Mouse (Mus musculus) heart, embryonic 13.5 days (tissue): Measurements from ENCODE around the gene Slc7a8. TPM values are rescaled to one million over a fixed set of nuclear protein-coding genes. Genes with fewer than 3 reads are reported as not detected.

Experiments
- ATAC-seq: fragments of 200-750 bp; cut with Nextera tagmentation; 2 replicates; pipeline ENCODE4 v1.8.0; 2017; ENCODE audit warnings: moderate TSS enrichment; ENCODE audit not compliant: insufficient number of reproducible peaks, low FRiP score, low TSS enrichment; ENCODE audit errors: extremely low read depth
- H3K27ac ChIP-seq: fragments of 300-500 bp; sonication (generic); replicated peaks from 2 replicates; pipeline ENCODE4 v1.5.1; 2015; ENCODE audit warnings: moderate library complexity, mild to moderate bottlenecking, inconsistent platforms
- H3K27me3 ChIP-seq: fragments of 300-500 bp; sonication (generic); replicated peaks from 2 replicates; pipeline ENCODE4 v1.6.1; 2015; ENCODE audit warnings: mild to moderate bottlenecking, inconsistent platforms
- H3K36me3 ChIP-seq: fragments of 300-500 bp; sonication (generic); 2 replicates; pipeline ENCODE4 v1.6.1; 2015; ENCODE audit warnings: mild to moderate bottlenecking, inconsistent platforms
- H3K4me1 ChIP-seq: fragments of 300-500 bp; sonication (generic); 2 replicates; pipeline ENCODE4 v1.6.1; 2015; ENCODE audit warnings: inconsistent platforms
- H3K4me2 ChIP-seq: fragments of 300-500 bp; sonication (generic); 2 replicates; pipeline ENCODE4 v1.6.1; 2015; ENCODE audit warnings: inconsistent platforms, mild to moderate bottlenecking, moderate library complexity
- H3K4me3 ChIP-seq: fragments of 300-500 bp; sonication (generic); 2 replicates; pipeline ENCODE4 v1.5.1; 2015; ENCODE audit warnings: moderate library complexity, mild to moderate bottlenecking, inconsistent platforms
- H3K9ac ChIP-seq: fragments of 300-500 bp; sonication (generic); 2 replicates; pipeline ENCODE4 v1.6.1; 2015; ENCODE audit warnings: inconsistent platforms, mild to moderate bottlenecking, moderate library complexity
- H3K9me3 ChIP-seq: fragments of 300-500 bp; sonication (generic); 2 replicates; pipeline ENCODE4 v1.6.1; 2016; ENCODE audit warnings: inconsistent platforms
- whole genome bisulfite sequencing: fragments of 180-500 bp; shearing (Covaris S2); methylation state at CpG from one replicate; pipeline ENCODE4 v1.1.7; 2015; ENCODE audit warnings: mixed read lengths; 5-methylcytosine and 5-hydroxymethylcytosine counted together
- polyA plus RNA-seq: library from polyadenylated mRNA; unstranded; fragments of >200 nt; fragmentation: Nextera tagmentation; extraction: Ambion mirVana; gene quantifications from 2 replicates; pipeline ENCODE4 v1.2.1, GENCODE M21; 2015

Gene Slc7a8
- polyA plus RNA-seq, 1 experiment from 2014 or later = 3.4 TPM

DNA sequence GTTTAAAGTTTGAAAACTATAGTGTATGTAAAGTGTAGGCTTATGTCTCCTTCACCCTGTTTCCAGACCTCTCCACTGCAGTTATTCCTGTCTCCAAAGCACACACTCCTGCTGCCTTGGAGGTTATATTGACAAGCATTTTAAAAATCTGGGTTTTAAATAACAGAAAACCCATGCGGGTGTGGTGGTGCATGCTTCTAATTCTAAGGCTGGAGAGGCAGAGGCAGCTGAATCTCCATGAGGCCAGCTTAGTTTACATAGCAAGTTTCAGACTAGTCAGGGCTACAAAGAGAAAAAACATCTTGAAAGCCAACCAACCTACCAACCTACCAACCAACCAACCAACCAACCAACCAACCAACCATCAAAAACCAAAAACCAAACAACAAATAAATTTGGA, 66.3 kb downstream of the Slc7a8 start:
- WGBS = 58% methylated on average over 1 of the region's 1 CpGs
- ATAC-seq = no peak
- H3K4me2 ChIP-seq = 0 out of 2 replicates have a peak overlapping the region, but pooled peaks have one; percentile 88

DNA sequence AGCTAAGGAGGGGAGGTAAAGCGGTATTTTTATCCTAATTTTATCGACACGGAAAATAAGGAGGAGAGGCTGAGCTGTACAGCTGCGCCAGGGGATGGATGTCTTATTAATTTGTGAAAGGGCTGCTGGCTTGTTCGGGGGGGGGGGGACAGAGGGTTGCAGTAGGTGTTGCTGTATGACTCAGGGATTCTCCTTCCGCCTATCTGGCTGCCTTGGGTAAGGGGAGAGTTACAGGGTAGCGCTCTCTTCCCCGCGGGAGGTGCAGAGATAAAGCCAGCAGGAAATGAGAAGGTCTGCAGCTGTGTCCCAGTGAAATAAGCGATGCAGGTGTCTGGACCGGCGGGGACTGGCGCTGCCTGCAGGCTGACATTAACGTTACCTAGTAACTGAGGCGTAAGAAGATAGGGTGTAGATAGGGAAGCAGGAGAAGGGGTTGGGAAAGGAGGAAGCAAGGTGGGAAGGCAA, 67.1 kb downstream of the Slc7a8 start:
- H3K36me3 ChIP-seq = no peaks in the 10 kb centered on the region
- peaks cover 17% of the 10 kb centered on the region for H3K4me1 ChIP-seq
- H3K4me3 ChIP-seq = peak overlapping the region; percentile 46
- H3K4me2 ChIP-seq = peak overlapping the region; percentile 88
- ATAC-seq = 0 out of 2 replicates have a peak, but pooled peaks have one; percentile 51
- H3K9me3 ChIP-seq = no peaks in the 10 kb centered on the region
- peaks cover 18% of the 10 kb centered on the region; the same call in 1 of the 2 replicates for H3K27me3 ChIP-seq
- H3K27ac ChIP-seq = no peak overlapping the region
- 4% methylated on average over 15 of the region's 15 CpGs for WGBS
- peak overlapping the region; percentile 67 for H3K9ac ChIP-seq

More for the DNA sequence above, 66.3 kb downstream of the Slc7a8 start:
- no peaks in the 10 kb centered on the region for H3K9me3 ChIP-seq
- H3K27me3 ChIP-seq = peaks cover 11% of the 10 kb centered on the region; the same call in 1 of the 2 replicates
- H3K9ac ChIP-seq = no peak overlapping the region
- peaks cover 17% of the 10 kb centered on the region for H3K4me1 ChIP-seq
- H3K27ac ChIP-seq = no peak overlapping the region
- H3K4me3 ChIP-seq = no peak overlapping the region
- no peaks in the 10 kb centered on the region for H3K36me3 ChIP-seq

DNA sequence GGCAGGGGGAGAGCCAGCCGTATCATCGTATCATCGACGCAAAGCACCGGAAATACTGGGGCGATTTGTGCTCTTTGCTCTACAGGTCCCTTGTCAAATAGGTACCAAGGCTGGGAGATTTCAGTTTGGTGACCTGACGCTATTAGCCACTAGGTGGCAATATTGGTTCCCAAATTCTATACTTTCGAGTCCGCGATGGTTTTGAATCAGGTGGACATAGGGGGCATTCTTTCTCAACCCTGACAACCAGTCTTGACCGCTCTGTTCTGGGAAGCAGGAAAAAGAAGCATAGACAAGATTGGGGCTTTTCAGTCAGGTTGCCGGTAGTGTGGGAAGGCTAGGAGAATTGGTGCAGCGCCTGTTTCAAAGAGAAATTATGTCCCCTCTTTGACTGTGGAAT, 67.6 kb downstream of the Slc7a8 start:
- Histone ChIP-seq H3K27ac (no peak overlapping the region), H3K27me3 (peaks cover 20% of the 10 kb centered on the region; the same call in 1 of the 2 replicates), H3K36me3 (no peaks in the 10 kb centered on the region), H3K4me2 (peak overlapping the region; percentile 88), H3K9ac (peak overlapping the region; percentile 67), H3K4me1 (peaks cover 17% of the 10 kb centered on the region), H3K4me3 (peak overlapping the region; percentile 46), H3K9me3 (no peaks in the 10 kb centered on the region)
- ATAC-seq = no peak; the same call in 1 of the 2 replicates
- WGBS = under 1% methylated on average over 13 of the region's 13 CpGs

DNA sequence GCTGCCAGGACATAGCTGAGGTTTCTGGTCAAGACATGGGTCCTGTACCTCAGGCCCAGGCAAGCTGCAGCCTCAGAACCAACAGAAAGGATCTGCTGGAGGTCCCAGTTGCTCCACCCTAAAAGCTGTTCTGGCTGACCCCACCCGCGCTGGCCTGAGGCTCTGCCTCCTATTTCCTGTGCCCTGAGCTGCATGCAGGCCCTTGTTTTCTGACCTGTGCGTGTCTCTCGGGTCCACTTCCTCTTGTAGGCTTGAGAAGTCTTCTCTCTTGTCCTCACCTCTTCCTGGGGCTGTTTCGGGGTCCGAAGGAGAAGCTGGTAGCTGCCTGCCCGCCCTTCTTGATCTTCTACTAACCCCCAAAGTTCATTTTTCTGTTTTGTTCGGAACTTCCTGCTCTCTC, 68.9 kb downstream of the Slc7a8 start:
- WGBS = 63% methylated on average over 8 of the region's 8 CpGs
- no peak overlapping the region for H3K4me2 ChIP-seq
- H3K4me3 ChIP-seq = no peak overlapping the region
- H3K27ac ChIP-seq = no peak overlapping the region
- ATAC-seq = no peak
- H3K27me3 ChIP-seq = peaks cover 20% of the 10 kb centered on the region; the same call in 1 of the 2 replicates
- H3K9ac ChIP-seq = no peak overlapping the region
- peaks cover 17% of the 10 kb centered on the region for H3K4me1 ChIP-seq
- H3K36me3 ChIP-seq = no peaks in the 10 kb centered on the region
- no peaks in the 10 kb centered on the region for H3K9me3 ChIP-seq

DNA sequence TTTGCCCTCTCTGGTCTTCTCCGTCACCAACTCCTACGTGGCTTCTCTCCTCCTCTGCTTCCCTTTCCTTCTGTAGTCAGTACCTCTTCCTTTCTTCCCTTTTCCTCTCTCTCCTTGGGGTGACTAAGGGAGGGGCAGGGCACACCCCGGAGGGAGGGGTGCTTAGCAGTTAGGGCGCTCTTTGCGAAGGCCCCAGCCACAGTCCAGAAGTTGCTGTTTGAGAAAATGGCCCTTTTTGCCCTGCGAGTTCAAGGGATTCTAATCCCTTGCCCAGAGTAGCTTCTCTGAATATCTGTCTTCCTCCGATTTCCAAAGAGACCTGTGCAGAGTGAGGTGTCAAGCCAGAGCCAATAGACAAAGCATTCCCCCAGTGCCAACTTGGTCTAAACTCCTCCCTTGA, 69.7 kb downstream of the Slc7a8 start, which contains the start of gene Cebpe:
Cebpe (minus strand) TSS at position 101 of the 400 bp plus-strand sequence.
- Histone ChIP-seq H3K36me3 (no peaks in the 10 kb centered on the region), H3K4me3 (no peak within 1 kb of the TSS), H3K4me2 (no peak within 1 kb of the TSS), H3K27ac (no peak within 1 kb of the TSS), H3K9me3 (no peaks in the 10 kb centered on the region), H3K9ac (no peak within 1 kb of the TSS), H3K4me1 (peaks cover 25% of the 10 kb centered on the region), H3K27me3 (peaks cover 20% of the 10 kb centered on the region; the same call in 1 of the 2 replicates)
- 81% methylated on average over 7 of the region's 7 CpGs for WGBS
- no peak for ATAC-seq

DNA sequence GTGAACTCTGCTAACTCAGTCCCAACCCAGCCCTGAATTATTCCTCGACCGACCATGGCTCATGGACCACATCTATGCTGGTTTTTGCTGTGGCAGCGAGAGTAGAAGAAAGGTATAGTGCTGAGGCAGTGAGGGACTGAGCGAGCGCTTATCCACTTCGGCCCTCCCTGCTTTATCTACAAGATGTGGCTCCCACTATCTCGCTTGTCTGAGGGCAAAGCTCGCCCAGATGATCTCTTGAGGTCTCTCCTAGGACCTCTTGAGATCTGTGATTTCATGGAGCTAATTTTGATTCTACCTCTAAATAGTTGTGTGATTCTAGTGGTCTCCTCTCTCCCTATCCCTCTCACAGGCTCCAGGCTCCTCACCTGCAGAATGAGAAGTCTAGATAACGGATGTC, 72.7 kb downstream of the Slc7a8 start:
- no peak for ATAC-seq
- Histone ChIP-seq H3K36me3 (no peaks in the 10 kb centered on the region), H3K9ac (no peak overlapping the region), H3K4me2 (no peak overlapping the region), H3K27me3 (peaks cover 20% of the 10 kb centered on the region; the same call in 1 of the 2 replicates), H3K4me3 (no peak overlapping the region), H3K27ac (no peak overlapping the region), H3K4me1 (peaks cover 30% of the 10 kb centered on the region), H3K9me3 (no peaks in the 10 kb centered on the region)
- 71% methylated on average over 9 of the region's 9 CpGs for WGBS

DNA sequence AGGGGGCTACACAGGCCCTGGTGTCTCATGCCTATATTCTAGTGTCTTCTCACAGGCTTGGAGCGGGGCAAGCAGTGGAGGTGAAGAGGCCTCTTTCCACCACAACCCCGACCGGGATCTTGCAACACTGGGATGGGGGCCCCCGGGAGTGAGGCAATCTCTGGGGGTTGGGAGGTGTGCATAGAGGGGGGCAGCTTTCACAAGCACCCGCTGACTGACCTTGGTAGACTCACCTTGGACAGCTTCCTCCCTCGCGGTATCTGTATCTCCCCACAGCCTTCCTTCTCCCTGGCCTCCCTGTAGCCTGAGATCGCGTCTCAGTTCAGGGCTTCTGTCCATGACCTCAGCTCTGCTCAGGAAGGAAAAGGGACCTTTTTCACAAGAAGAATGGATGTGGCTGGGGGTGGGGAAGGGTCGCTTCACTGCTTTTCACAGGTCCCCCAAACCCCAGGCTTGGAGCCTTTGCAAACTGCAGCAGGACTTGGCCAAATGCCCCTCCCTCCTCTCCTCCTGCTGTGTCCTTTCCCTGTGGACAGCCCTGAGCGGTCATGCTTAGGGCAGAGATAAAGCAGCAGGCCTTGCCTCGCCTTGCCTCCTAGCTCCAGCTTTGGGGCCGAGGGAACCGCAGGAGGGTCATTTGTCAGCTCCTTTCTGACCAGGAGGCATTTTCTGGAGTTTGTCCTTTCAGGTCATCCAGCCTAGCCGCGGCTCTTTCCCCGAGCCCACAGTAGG, 75.0 kb downstream of the Slc7a8 start:
- 26% methylated on average over 17 of the region's 17 CpGs for WGBS
- Histone ChIP-seq H3K27ac (peak overlapping the region; percentile 62), H3K9ac (peak overlapping the region; percentile 57)

DNA sequence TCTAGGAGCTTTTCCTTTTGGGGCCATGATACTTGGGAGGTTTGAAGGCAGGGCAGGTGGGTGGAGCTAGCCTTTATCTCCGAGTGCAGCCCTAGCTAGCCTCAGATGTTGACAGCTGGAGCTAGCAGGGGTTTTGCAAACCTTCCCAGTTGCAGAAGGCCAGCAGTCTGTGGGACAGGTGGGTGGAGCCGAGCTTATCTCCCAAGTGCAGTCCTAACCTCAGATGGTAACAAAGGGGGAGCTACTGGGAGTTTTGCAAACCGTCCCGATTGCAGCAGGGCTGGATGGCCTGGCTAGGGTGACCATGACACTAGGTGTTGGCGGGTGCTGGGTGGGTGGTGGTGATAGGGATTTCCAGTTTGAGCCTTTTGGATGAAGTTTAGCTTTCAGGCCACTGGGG, 75.9 kb downstream of the Slc7a8 start:
- H3K9me3 ChIP-seq = no peaks in the 10 kb centered on the region
- H3K9ac ChIP-seq = no peak overlapping the region
- peaks cover 27% of the 10 kb centered on the region for H3K4me1 ChIP-seq
- no peak overlapping the region for H3K4me3 ChIP-seq
- peak overlapping the region; percentile 62 for H3K27ac ChIP-seq
- peak; percentile 81 for ATAC-seq
- H3K27me3 ChIP-seq = peaks cover 32% of the 10 kb centered on the region; the same call in 1 of the 2 replicates
- 15% methylated on average over 5 of the region's 5 CpGs for WGBS
- peak overlapping the region; percentile 43; the same call in 1 of the 2 replicates for H3K4me2 ChIP-seq
- no peaks in the 10 kb centered on the region for H3K36me3 ChIP-seq

More for the DNA sequence above, 75.0 kb downstream of the Slc7a8 start:
- peaks cover 25% of the 10 kb centered on the region for H3K4me1 ChIP-seq
- peak overlapping the region; percentile 43 for H3K4me2 ChIP-seq
- no peaks in the 10 kb centered on the region for H3K9me3 ChIP-seq
- H3K27me3 ChIP-seq = peaks cover 35% of the 10 kb centered on the region; the same call in 1 of the 2 replicates
- H3K36me3 ChIP-seq = no peaks in the 10 kb centered on the region
- no peak for ATAC-seq
- H3K4me3 ChIP-seq = no peak overlapping the region

DNA sequence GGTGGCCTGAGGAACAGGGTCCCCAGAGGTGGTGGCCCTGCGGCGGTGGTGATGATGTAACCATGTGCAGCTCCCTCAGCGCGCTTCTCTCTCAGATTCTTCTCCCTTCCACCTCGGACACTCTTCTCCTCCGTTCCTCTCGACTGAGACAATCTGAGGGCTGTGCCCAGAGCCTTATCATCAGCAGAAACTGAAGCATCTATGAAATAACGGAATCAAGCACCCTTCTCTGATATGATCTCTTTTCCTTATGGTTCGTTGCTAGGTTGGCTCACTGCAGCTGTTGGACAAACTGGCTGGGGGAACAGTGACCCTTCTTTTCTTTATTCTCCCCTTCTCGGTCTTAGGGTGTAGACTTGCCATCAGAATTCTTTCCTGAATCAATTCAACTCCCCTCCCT, 78.5 kb downstream of the Slc7a8 start:
- ATAC-seq = no peak
- Histone ChIP-seq H3K9ac (no peak overlapping the region; the same call in 1 of the 2 replicates), H3K9me3 (no peaks in the 10 kb centered on the region), H3K4me2 (no peak overlapping the region), H3K36me3 (no peaks in the 10 kb centered on the region), H3K4me3 (no peak overlapping the region), H3K27ac (no peak overlapping the region), H3K4me1 (peaks cover 32% of the 10 kb centered on the region), H3K27me3 (peaks cover 23% of the 10 kb centered on the region; the same call in 1 of the 2 replicates)
- WGBS = 54% methylated on average over 10 of the region's 10 CpGs

DNA sequence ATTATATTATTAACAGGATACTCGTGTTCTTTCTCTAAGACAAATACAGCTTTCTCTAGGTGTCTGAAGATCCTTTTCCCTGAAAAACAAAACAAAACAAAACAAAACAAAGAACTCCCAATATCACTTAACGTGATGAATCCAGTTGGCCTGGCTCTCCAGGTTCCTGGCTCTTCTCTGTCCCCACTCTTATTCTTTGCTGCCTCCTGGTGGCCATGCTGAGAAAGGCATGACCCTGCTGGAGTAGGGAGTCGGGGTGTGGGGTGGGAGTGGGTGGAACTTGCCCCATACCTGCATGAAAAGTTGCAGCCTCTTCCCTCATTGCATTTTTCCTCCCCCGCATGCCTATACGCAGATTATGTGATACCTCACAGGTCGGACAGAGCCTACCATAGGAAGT, 80.4 kb downstream of the Slc7a8 start:
- peak overlapping the region; percentile 34; the same call in 1 of the 2 replicates for H3K4me2 ChIP-seq
- H3K4me3 ChIP-seq = no peak overlapping the region
- H3K9ac ChIP-seq = no peak overlapping the region
- peaks cover 17% of the 10 kb centered on the region for H3K4me1 ChIP-seq
- no peak for ATAC-seq
- no peaks in the 10 kb centered on the region for H3K9me3 ChIP-seq
- H3K27me3 ChIP-seq = peaks cover 25% of the 10 kb centered on the region; the same call in 1 of the 2 replicates
- 9% methylated on average over 6 of the region's 6 CpGs for WGBS
- H3K36me3 ChIP-seq = no peaks in the 10 kb centered on the region
- H3K27ac ChIP-seq = no peak overlapping the region

DNA sequence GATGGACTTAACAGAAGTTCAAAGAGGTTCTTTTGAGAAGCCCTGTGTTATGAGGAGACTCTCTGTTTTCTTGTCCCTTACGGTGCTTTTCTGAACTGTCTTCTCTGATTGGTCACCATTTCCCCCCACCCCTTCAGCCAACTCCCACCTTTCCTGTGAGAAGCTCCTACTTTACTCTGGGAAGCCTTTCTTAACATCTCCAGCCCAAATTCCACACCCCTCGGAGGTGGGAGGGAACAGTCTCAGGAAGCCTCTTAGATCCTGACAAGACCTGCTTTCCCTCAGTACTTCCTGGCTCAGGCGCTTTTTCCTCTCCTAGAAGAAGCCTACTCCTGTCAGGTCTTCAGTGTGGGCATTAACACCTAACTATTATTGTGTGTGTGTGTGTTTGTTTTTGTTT, 82.2 kb downstream of the Slc7a8 start:
- H3K36me3 ChIP-seq = no peaks in the 10 kb centered on the region
- peaks cover 25% of the 10 kb centered on the region; the same call in 1 of the 2 replicates for H3K27me3 ChIP-seq
- H3K4me3 ChIP-seq = no peak overlapping the region
- peaks cover 8% of the 10 kb centered on the region for H3K4me1 ChIP-seq
- no peak overlapping the region for H3K27ac ChIP-seq
- WGBS = 38% methylated on average over 3 of the region's 3 CpGs
- no peak for ATAC-seq
- 0 out of 2 replicates have a peak overlapping the region, but pooled peaks have one; percentile 14 for H3K9ac ChIP-seq
- no peaks in the 10 kb centered on the region for H3K9me3 ChIP-seq
- no peak overlapping the region for H3K4me2 ChIP-seq
